Comparison of ENCODE assay signal across 9 mouse cellular contexts in the genomic region with DNA sequence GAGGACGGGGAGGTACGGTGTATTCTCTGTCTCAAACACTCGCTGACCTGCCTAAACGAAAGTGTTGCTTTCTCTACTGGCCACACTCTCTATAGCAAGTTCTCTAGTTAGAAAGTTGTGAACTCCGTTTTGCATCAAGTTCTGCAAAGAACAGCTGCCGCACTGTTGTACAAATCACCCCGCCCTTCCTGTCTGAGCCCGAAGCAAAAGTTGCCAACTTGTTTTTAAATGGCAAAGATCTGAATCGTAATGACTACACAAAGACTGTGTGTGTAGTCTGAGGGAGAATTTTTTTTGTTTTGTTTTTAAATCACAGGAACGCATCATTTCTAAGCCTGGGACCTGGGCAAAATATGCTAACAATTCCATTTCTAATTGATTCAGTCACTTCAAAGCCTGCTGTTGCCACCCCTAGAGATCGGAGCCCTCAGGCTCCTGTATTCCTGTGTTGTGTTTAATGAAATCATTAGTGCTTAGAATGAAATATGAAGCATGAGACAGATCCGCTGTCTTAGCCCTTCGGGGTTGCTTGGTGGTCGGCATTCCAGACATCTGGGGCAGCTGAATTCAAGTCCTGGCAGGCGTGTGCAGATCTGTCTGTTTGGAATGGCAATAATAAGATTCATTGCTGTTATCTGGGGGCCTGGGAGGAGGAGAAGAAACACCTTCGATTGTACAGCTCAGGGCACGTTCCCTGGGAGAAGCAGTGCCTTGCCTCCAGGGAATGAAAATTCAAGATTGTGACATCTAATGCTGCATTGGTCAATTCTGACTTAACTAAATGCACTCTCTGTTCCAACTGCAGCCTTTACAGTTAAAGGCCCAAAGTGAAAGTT. TPM values are rescaled to one million over a fixed set of nuclear protein-coding genes. Genes with fewer than 3 reads are reported as not detected.
DNase-seq lines count a peak whose midpoint lies in the region; ATAC-seq and TF ChIP-seq lines count a peak whose summit lies in the region.
"Had no signal": no experiment of that assay in that cellular context is flagged by ENCODE, and none has a peak within 500 bp of the region (broad histone marks: within the 10 kb centered on the region; RNA-seq: fewer than 3 reads in every experiment).

No protein-coding gene starts in this region.

- in situ Hi-C loops in Patski (cut with MboI; ENCODE audit: low pct_unique_long_range_greater_than_20kb): no loop called here

- intact Hi-C loops in gastrocnemius, adult 2 months (cut with DNase I): no loop called here
- intact Hi-C loops in gastrocnemius, postnatal 14 days (cut with DNase I; ENCODE audit: low total_unique reads): no loop called here
- intact Hi-C loops in heart, postnatal 25 days (cut with DNase I): loop anchor here (2.0 to 10.0 kb wide), 2 partner anchors 13 to 207 kb away; partner anchors contain the start of gene N4bp2l2

- H3K27me3 ChIP-seq in Patski: no peaks in the 10 kb centered on the region

- peak overlapping the region; percentile 65 for H3K4me3 ChIP-seq in gastrocnemius, adult 2 months
- H3K4me3 ChIP-seq: erythroblast, embryonic 14.5 days had no signal

- peak overlapping the region; percentile 87 for H3K27ac ChIP-seq in gastrocnemius, adult 2 months

- peak; percentile 73 for ATAC-seq in Patski
- ATAC-seq in megakaryocyte-erythroid progenitor cell, adult 5-6 weeks (replicated peaks; ENCODE audit: low FRiP score, low TSS enrichment, poor library complexity, severe bottlenecking): 0 out of 2 replicates have a peak, but pooled peaks have one; percentile 20

- TF ChIP-seq CTCF in gastrocnemius, adult 2 months (IDR thresholded peaks at IDR 0.05): no peak
- no peak for TF ChIP-seq CTCF in Patski (IDR thresholded peaks at IDR 0.05)

- DNase-seq in gastrocnemius, adult 2 months: no peak
- no peak for DNase-seq in gastrocnemius, postnatal 14 days
- no peak for DNase-seq in Patski (ENCODE audit: low read depth, low spot score)
- peak; percentile 29 for DNase-seq in heart, postnatal 25 days (ENCODE audit: low spot score)
- DNase-seq in frontal cortex, postnatal 14 days (ENCODE audit: low spot score in 2 of 2): no peak
- no peak for DNase-seq in spleen, adult 18-20 months
- no peak for DNase-seq in testis, postnatal 14 days (ENCODE audit: low spot score)

- CTCF ChIA-PET in Patski (lab: Charles Lee): no interaction called here

- POLR2A ChIA-PET in Patski (lab: Charles Lee): no interaction called here

RNA-seq across cellular contexts. Expression of gene Zar1l, which starts 59.8 kb away (rescaled TPM):
- not detected for total RNA-seq in gastrocnemius, adult 2 months (2021)
- not detected for total RNA-seq in gastrocnemius, postnatal 14 days (2021)
- not detected for polyA plus RNA-seq in Patski (2021)
- not detected for total RNA-seq in heart, postnatal 25 days (2021)
- total RNA-seq in megakaryocyte-erythroid progenitor cell, adult 5-6 weeks (2014; fragmentation: Nextera tagmentation): not detected in 2 replicates
- not detected in 2 replicates for total RNA-seq in megakaryocyte-erythroid progenitor cell, adult 5-6 weeks (2017)
- polyA plus RNA-seq: erythroblast, embryonic 14.5 days had no signal
